Comparison of ENCODE assay signal across 8 mouse cellular contexts in genomic region chr1:181039652-181040051, GRCm38 (mm10). TPM values are rescaled to one million over a fixed set of nuclear protein-coding genes. Genes with fewer than 3 reads are reported as not detected.
DNase-seq lines count a peak whose midpoint lies in the region; ATAC-seq and TF ChIP-seq lines count a peak whose summit lies in the region.

No protein-coding gene starts in this region.

- TF ChIP-seq POLR2A in thymus, adult 2 months (IDR thresholded peaks at IDR 0.05; ENCODE audit: control insufficient read depth, extremely low read depth, insufficient read depth, low read length, poor library complexity): no peak

- WGBS in forebrain, embryonic 14.5 days: 9% methylated on average over 4 of the region's 4 CpGs
- 9% methylated on average over 4 of the region's 4 CpGs for WGBS in forebrain, embryonic 12.5 days
- WGBS in thymus, adult 2 months: 4% methylated on average over 4 of the region's 4 CpGs
- WGBS in embryonic facial prominence, embryonic 11.5 days: 19% methylated on average over 4 of the region's 4 CpGs
- WGBS in limb, embryonic 15.5 days: 6% methylated on average over 4 of the region's 4 CpGs

- no peak for ATAC-seq in forebrain, embryonic 14.5 days
- ATAC-seq in forebrain, embryonic 12.5 days (ENCODE audit: low FRiP score): no peak
- ATAC-seq in embryonic facial prominence, embryonic 11.5 days (replicated peaks; ENCODE audit: insufficient number of reproducible peaks, low FRiP score, low TSS enrichment, low read depth): no peak
- ATAC-seq in limb, embryonic 15.5 days (ENCODE audit: insufficient number of reproducible peaks, low FRiP score, low TSS enrichment, low read depth): no peak

- no peak overlapping the region for H3K4me3 ChIP-seq in forebrain, embryonic 14.5 days (ENCODE audit: low read depth, low read length)
- no peak overlapping the region for H3K4me3 ChIP-seq in forebrain, embryonic 12.5 days (replicated peaks)
- no peak overlapping the region for H3K4me3 ChIP-seq in thymus, adult 2 months (ENCODE audit: control insufficient read depth, insufficient read depth, low read length)
- H3K4me3 ChIP-seq in embryonic facial prominence, embryonic 11.5 days (ENCODE audit: low read depth, low read length): no peak overlapping the region
- no peak overlapping the region for H3K4me3 ChIP-seq in limb, embryonic 15.5 days

- H3K27ac ChIP-seq in forebrain, embryonic 14.5 days (ENCODE audit: low read depth, low read length): no peak overlapping the region
- H3K27ac ChIP-seq in forebrain, embryonic 12.5 days: no peak overlapping the region
- H3K27ac ChIP-seq in thymus, adult 2 months (ENCODE audit: control insufficient read depth, insufficient read depth, low read length): no peak overlapping the region
- no peak overlapping the region for H3K27ac ChIP-seq in embryonic facial prominence, embryonic 11.5 days (replicated peaks; ENCODE audit: low read depth, low read length)
- no peak overlapping the region for H3K27ac ChIP-seq in limb, embryonic 15.5 days

- TF ChIP-seq CTCF in thymus, adult 2 months (IDR thresholded peaks at IDR 0.05; ENCODE audit: borderline replicate concordance, control insufficient read depth, extremely low read depth, insufficient read depth, low read length, poor library complexity): no peak

- H3K9me3 ChIP-seq in forebrain, embryonic 14.5 days (replicated peaks; ENCODE audit: control insufficient read depth, low read length): no peaks in the 10 kb centered on the region
- H3K9me3 ChIP-seq in forebrain, embryonic 12.5 days: no peaks in the 10 kb centered on the region
- H3K9me3 ChIP-seq in embryonic facial prominence, embryonic 11.5 days (replicated peaks; ENCODE audit: control insufficient read depth, low read length): no peaks in the 10 kb centered on the region
- H3K9me3 ChIP-seq in limb, embryonic 15.5 days: no peaks in the 10 kb centered on the region

- H3K4me1 ChIP-seq in forebrain, embryonic 14.5 days (ENCODE audit: control insufficient read depth, insufficient read depth, low read length): no peaks in the 10 kb centered on the region
- no peaks in the 10 kb centered on the region for H3K4me1 ChIP-seq in forebrain, embryonic 12.5 days
- no peaks in the 10 kb centered on the region for H3K4me1 ChIP-seq in thymus, adult 2 months (replicated peaks; ENCODE audit: control insufficient read depth, insufficient read depth, low read length)
- no peaks in the 10 kb centered on the region for H3K4me1 ChIP-seq in embryonic facial prominence, embryonic 11.5 days (ENCODE audit: control insufficient read depth, insufficient read depth, low read length)
- H3K4me1 ChIP-seq in limb, embryonic 15.5 days: no peaks in the 10 kb centered on the region

- DNase-seq in forebrain, embryonic 14.5 days (ENCODE audit: low spot score): peak; percentile 62
- peak; percentile 45 for DNase-seq in thymus, adult 2 months
- no peak for DNase-seq in thymus, adult 18-20 months
- peak; percentile 67 for DNase-seq in embryonic facial prominence, embryonic 11.5 days (ENCODE audit: low spot score)
- peak; percentile 64 for DNase-seq in thymus, postnatal 0 days (ENCODE audit: low spot score)
- no peak for DNase-seq in urinary bladder, postnatal 4 days (ENCODE audit: low spot score in 2 of 2)

- H3K9ac ChIP-seq in forebrain, embryonic 14.5 days (ENCODE audit: low read length): no peak overlapping the region
- H3K9ac ChIP-seq in forebrain, embryonic 12.5 days: no peak overlapping the region
- no peak overlapping the region for H3K9ac ChIP-seq in embryonic facial prominence, embryonic 11.5 days (replicated peaks; ENCODE audit: low read length)
- H3K9ac ChIP-seq in limb, embryonic 15.5 days: no peak overlapping the region

- H3K36me3 ChIP-seq in forebrain, embryonic 14.5 days (ENCODE audit: control insufficient read depth, insufficient read depth, low read length): no peaks in the 10 kb centered on the region
- no peaks in the 10 kb centered on the region for H3K36me3 ChIP-seq in forebrain, embryonic 12.5 days (replicated peaks)
- no peaks in the 10 kb centered on the region for H3K36me3 ChIP-seq in thymus, adult 2 months (ENCODE audit: control insufficient read depth, insufficient read depth, low read length)
- H3K36me3 ChIP-seq in embryonic facial prominence, embryonic 11.5 days (replicated peaks; ENCODE audit: control insufficient read depth, insufficient read depth, low read depth, low read length): no peaks in the 10 kb centered on the region
- H3K36me3 ChIP-seq in limb, embryonic 15.5 days: no peaks in the 10 kb centered on the region

- H3K27me3 ChIP-seq in forebrain, embryonic 14.5 days (replicated peaks; ENCODE audit: control insufficient read depth, insufficient read depth, low read length): no peaks in the 10 kb centered on the region
- H3K27me3 ChIP-seq in forebrain, embryonic 12.5 days: 0 out of 2 replicates have a peak, but pooled peaks cover 9% of the 10 kb centered on the region
- H3K27me3 ChIP-seq in thymus, adult 2 months (ENCODE audit: control insufficient read depth, insufficient read depth, low read length): no peaks in the 10 kb centered on the region
- H3K27me3 ChIP-seq in embryonic facial prominence, embryonic 11.5 days (ENCODE audit: control insufficient read depth, insufficient read depth, low read length): no peaks in the 10 kb centered on the region
- 0 out of 2 replicates have a peak, but pooled peaks cover 4% of the 10 kb centered on the region for H3K27me3 ChIP-seq in limb, embryonic 15.5 days

- H3K4me2 ChIP-seq in forebrain, embryonic 14.5 days (ENCODE audit: low read length): no peak overlapping the region
- H3K4me2 ChIP-seq in forebrain, embryonic 12.5 days: no peak overlapping the region
- H3K4me2 ChIP-seq in embryonic facial prominence, embryonic 11.5 days (ENCODE audit: low read depth, low read length): no peak overlapping the region
- H3K4me2 ChIP-seq in limb, embryonic 15.5 days: 0 out of 2 replicates have a peak overlapping the region, but pooled peaks have one; percentile 10

RNA-seq across cellular contexts. Expression of gene 9130409I23Rik, which starts 11.4 kb away (rescaled TPM):
- not detected in 2 replicates for polyA plus RNA-seq in forebrain, embryonic 14.5 days (2014; fragmentation: Nextera tagmentation; extraction: Ambion mirVana)
- polyA plus RNA-seq in forebrain, embryonic 12.5 days (2016; fragmentation: Nextera tagmentation; extraction: Ambion mirVana): not detected in 2 replicates
- 0.06 and 0.09 TPM in 2 replicates for polyA plus RNA-seq in thymus, adult 2 months (2012; rRNA removed)
- polyA plus RNA-seq in embryonic facial prominence, embryonic 11.5 days (2014; fragmentation: Nextera tagmentation; extraction: Ambion mirVana): not detected in 2 replicates
- not detected in 2 replicates for polyA plus RNA-seq in limb, embryonic 15.5 days (2015; fragmentation: Nextera tagmentation; extraction: Ambion mirVana)
- 0.25 and 0.32 TPM in 2 replicates for polyA plus RNA-seq in thymus, postnatal 0 days (2015; fragmentation: Nextera tagmentation; extraction: Ambion mirVana)

RNA-seq across cellular contexts. Expression of gene Ephx1, which starts 18.9 kb away (rescaled TPM):
- 4.1 and 5.5 TPM in 2 replicates for polyA plus RNA-seq in forebrain, embryonic 14.5 days (2014; fragmentation: Nextera tagmentation; extraction: Ambion mirVana)
- 0.95 and 1.3 TPM in 2 replicates for polyA plus RNA-seq in forebrain, embryonic 12.5 days (2016; fragmentation: Nextera tagmentation; extraction: Ambion mirVana)
- polyA plus RNA-seq in thymus, adult 2 months (2012; rRNA removed): 33.2 and 39.3 TPM in 2 replicates
- polyA plus RNA-seq in embryonic facial prominence, embryonic 11.5 days (2014; fragmentation: Nextera tagmentation; extraction: Ambion mirVana): 1.4 and 2.1 TPM in 2 replicates
- 12.4 and 20.3 TPM in 2 replicates for polyA plus RNA-seq in limb, embryonic 15.5 days (2015; fragmentation: Nextera tagmentation; extraction: Ambion mirVana)
- 12.7 and 15.2 TPM in 2 replicates for polyA plus RNA-seq in thymus, postnatal 0 days (2015; fragmentation: Nextera tagmentation; extraction: Ambion mirVana)

Comparison
In these comparisons a context has a peak if more than half of its experiments do, and no peak if none do; other contexts are left out.
1. DNase-seq: peak in forebrain, embryonic 14.5 days (single experiment), thymus, adult 2 months (single experiment), embryonic facial prominence, embryonic 11.5 days (single experiment) and thymus, postnatal 0 days (single experiment); none in thymus, adult 18-20 months (0 of 2) and urinary bladder, postnatal 4 days (0 of 2).